Mouse (Mus musculus) lung, adult 18-20 months (tissue): Measurements from ENCODE around the gene Scn8a.

Source experiments
- DNase-seq, 2 experiments: peaks; one replicate each; pipeline ENCODE4 v3.0.0; 2022; ENCODE audit warnings: mixed read lengths in 2 of 2

Scn8a gene

GRCm38 (mm10) chr15:101075150-101075549 is 205.5 kb downstream of the Scn8a start:
- no peak for DNase-seq

- no peak for DNase-seq
Measured at GRCm38 (mm10) chr15:101075656-101076055, 206.0 kb downstream of the Scn8a start.

- DNase-seq: no peak
Measured at GRCm38 (mm10) chr15:101076071-101077000, 206.7 kb downstream of the Scn8a start.

- no peak for DNase-seq
Measured at GRCm38 (mm10) chr15:101077001-101077812, 207.5 kb downstream of the Scn8a start.

GRCm38 (mm10) chr15:101077813-101078730 is 208.4 kb downstream of the Scn8a start, which contains the start of gene Fignl2:
Fignl2 (minus strand) TSS chr15:101078567.
- DNase-seq: no peak

- DNase-seq: peak; percentile 92 to 94
Measured at GRCm38 (mm10) chr15:101078731-101079156, 209.1 kb downstream of the Scn8a start.

GRCm38 (mm10) chr15:101080031-101080520 is 210.4 kb downstream of the Scn8a start:
- DNase-seq: no peak

- peak in 1 of 2 experiments; percentile 29 for DNase-seq
Measured at GRCm38 (mm10) chr15:101081035-101081548, 211.4 kb downstream of the Scn8a start.

- DNase-seq: peak; percentile 31 to 57
Measured at GRCm38 (mm10) chr15:101082236-101082635, 212.6 kb downstream of the Scn8a start.

- DNase-seq: peak in 1 of 2 experiments; percentile 29
Measured at GRCm38 (mm10) chr15:101084499-101084898, 214.8 kb downstream of the Scn8a start.

GRCm38 (mm10) chr15:101086451-101086850 is 216.8 kb downstream of the Scn8a start:
- DNase-seq: no peak

- peak; percentile 82 to 87 for DNase-seq
Measured at GRCm38 (mm10) chr15:101086956-101087355, 217.3 kb downstream of the Scn8a start.

- no peak for DNase-seq
Measured at GRCm38 (mm10) chr15:101088291-101088690, 218.6 kb downstream of the Scn8a start.

GRCm38 (mm10) chr15:101091551-101091950 is 221.9 kb downstream of the Scn8a start:
- no peak for DNase-seq

- DNase-seq: no peak
Measured at GRCm38 (mm10) chr15:101092121-101092828, 222.6 kb downstream of the Scn8a start.

GRCm38 (mm10) chr15:101092829-101093648 is 223.4 kb downstream of the Scn8a start:
- no peak for DNase-seq

GRCm38 (mm10) chr15:101093988-101094387 is 224.3 kb downstream of the Scn8a start:
- DNase-seq: no peak

GRCm38 (mm10) chr15:101094979-101095378 is 225.3 kb downstream of the Scn8a start:
- no peak for DNase-seq

GRCm38 (mm10) chr15:101095392-101095791 is 225.7 kb downstream of the Scn8a start:
- DNase-seq: no peak
